Mouse (Mus musculus) heart, postnatal 0 days (tissue): ENCODE measurements around the gene Rap1gap2. TPM values are rescaled to one million over a fixed set of nuclear protein-coding genes. Genes with fewer than 3 reads are reported as not detected.
A peak's percentile ranks its signal among the peaks of the same experiment; 100 is the strongest.

ENCODE experiments used
- ATAC-seq: fragments of 200-750 bp; cut with Nextera tagmentation; 2 replicates; pipeline ENCODE4 v1.8.0; 2017; ENCODE audit warnings: low read depth, moderate number of reproducible peaks, moderate library complexity; ENCODE audit not compliant: insufficient read depth
- DNase-seq: peaks from one replicate; pipeline ENCODE4 v3.0.0-alpha.2; 2016; ENCODE audit warnings: low spot score
- H3K27ac ChIP-seq: fragments of 300-500 bp; sonication (generic); 2 replicates; pipeline ENCODE4 v1.5.1; 2014; ENCODE audit warnings: low read depth, mild to moderate bottlenecking
- H3K27me3 ChIP-seq: fragments of 300-500 bp; sonication (generic); 2 replicates; pipeline ENCODE4 v1.6.1; 2014; ENCODE audit warnings: low read length, mixed read lengths; ENCODE audit not compliant: control insufficient read depth, insufficient read depth
- H3K36me3 ChIP-seq: fragments of 300-500 bp; sonication (generic); replicated peaks from 2 replicates; pipeline ENCODE4 v1.6.1; 2014; ENCODE audit warnings: low read length, mixed read lengths; ENCODE audit not compliant: control insufficient read depth, insufficient read depth
- H3K4me1 ChIP-seq: fragments of 300-500 bp; sonication (generic); 2 replicates; pipeline ENCODE4 v1.6.1; 2014; ENCODE audit warnings: antibody characterized with exemption; ENCODE audit not compliant: control insufficient read depth, insufficient read depth
- H3K4me2 ChIP-seq: fragments of 300-500 bp; sonication (generic); 2 replicates; pipeline ENCODE4 v1.6.1; 2014; ENCODE audit warnings: low read depth, mild to moderate bottlenecking, low read length, moderate library complexity
- H3K4me3 ChIP-seq: fragments of 300-500 bp; sonication (generic); 2 replicates; pipeline ENCODE4 v1.5.1; 2014; ENCODE audit warnings: low read depth, low read length
- H3K9ac ChIP-seq: fragments of 300-500 bp; sonication (generic); replicated peaks from 2 replicates; pipeline ENCODE4 v1.6.1; 2014; ENCODE audit warnings: low read depth, low read length, mixed read lengths
- H3K9me3 ChIP-seq: fragments of 300-500 bp; sonication (generic); replicated peaks from 2 replicates; pipeline ENCODE4 v1.6.1; 2016; ENCODE audit warnings: low read length; ENCODE audit not compliant: control insufficient read depth
- CTCF ChIP-seq: IDR thresholded peaks from 2 replicates; pipeline ENCODE4 v1.5.1; 2016; ENCODE audit warnings: antibody characterized with exemption, control low read depth, low read depth
- EP300 ChIP-seq: IDR thresholded peaks from 2 replicates; pipeline ENCODE4 v1.6.1; 2016; ENCODE audit warnings: antibody characterized with exemption, low read depth
- WGBS: fragments of 180-500 bp; shearing (Covaris S2); extraction: QIAGEN DNeasy Blood & Tissue Kit; methylation state at CpG from one replicate; pipeline ENCODE4 v1.1.7; 2014; 5-methylcytosine and 5-hydroxymethylcytosine counted together
- polyA plus RNA-seq: library from polyadenylated mRNA; unstranded; fragments of >200 nt; fragmentation: Nextera tagmentation; extraction: Ambion mirVana; gene quantifications from 2 replicates; pipeline ENCODE4 v1.2.1, GENCODE M21; 2015
- total RNA-seq: library from RNA; depleted of rRNA; stranded (reverse); fragments of >200 nt; gene quantifications from 2 replicates; pipeline ENCODE4 v1.2.3, GENCODE M21; 2014; ENCODE audit warnings: low replicate concordance

The Rap1gap2 gene
- total and polyA plus RNA-seq, 2 experiments from 2014 or later = 5.6 to 16.5 TPM

DNA sequence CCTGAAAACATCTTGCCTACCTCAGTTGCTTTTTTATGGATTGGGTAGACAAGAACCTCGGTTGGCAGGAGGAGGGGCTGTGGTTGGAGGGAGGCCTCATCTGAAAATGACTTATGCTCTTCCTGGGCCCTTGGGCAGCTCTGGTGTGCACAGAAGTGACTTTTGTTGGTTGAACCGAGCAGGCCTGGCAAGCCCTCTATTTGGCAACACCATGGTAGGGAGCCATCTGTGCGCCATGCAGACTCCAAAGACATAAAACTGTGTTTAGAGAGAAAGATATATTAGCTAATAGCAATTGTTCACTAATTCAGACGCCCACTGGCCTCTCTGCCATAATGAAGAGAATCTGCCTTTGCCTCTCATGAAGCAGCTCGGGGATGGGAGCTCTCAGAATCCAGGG lies 94.6 kb downstream of the Rap1gap2 start:
- Histone ChIP-seq H3K27ac (no peak overlapping the region), H3K9ac (no peak overlapping the region), H3K27me3 (0 out of 2 replicates have a peak, but pooled peaks cover 3% of the 10 kb centered on the region), H3K4me1 (peaks cover 12% of the 10 kb centered on the region), H3K9me3 (no peaks in the 10 kb centered on the region), H3K36me3 (no peaks in the 10 kb centered on the region), H3K4me2 (no peak overlapping the region), H3K4me3 (no peak overlapping the region)
- WGBS = 87% methylated on average over 5 of the region's 5 CpGs
- DNase-seq (no peak), ATAC-seq (no peak)
- TF ChIP-seq EP300 (no peak), CTCF (no peak)

DNA sequence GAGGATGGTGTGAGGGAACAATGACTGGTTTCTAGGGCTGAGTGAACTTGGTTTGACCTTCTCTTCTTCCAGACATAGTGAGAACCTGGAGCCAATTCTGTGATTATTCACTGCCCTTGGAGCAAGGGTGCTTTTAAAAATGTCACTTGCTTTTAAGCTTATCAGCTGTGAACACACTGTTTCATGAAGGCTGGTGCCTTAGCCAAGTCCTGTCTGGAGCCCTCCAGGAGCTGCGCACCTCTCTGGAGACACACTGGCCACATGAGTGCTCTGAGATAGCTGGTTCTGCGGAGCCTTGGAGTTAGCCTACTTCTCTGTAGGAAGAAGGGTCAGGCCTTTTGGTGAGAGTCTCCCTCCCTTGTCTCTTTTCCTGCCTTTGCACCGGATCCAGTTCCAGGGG lies 95.7 kb downstream of the Rap1gap2 start:
- DNase-seq (peak; percentile 44), ATAC-seq (peak; percentile 55)
- 25% methylated on average over 3 of the region's 3 CpGs for WGBS
- Histone ChIP-seq H3K27me3 (no peaks in the 10 kb centered on the region), H3K36me3 (no peaks in the 10 kb centered on the region), H3K9ac (no peak overlapping the region), H3K4me3 (no peak overlapping the region), H3K27ac (peak overlapping the region; percentile 3; the same call in 1 of the 2 replicates), H3K4me1 (peaks cover 12% of the 10 kb centered on the region), H3K9me3 (no peaks in the 10 kb centered on the region), H3K4me2 (no peak overlapping the region)
- no peak for TF ChIP-seq CTCF
- no peak for TF ChIP-seq EP300

DNA sequence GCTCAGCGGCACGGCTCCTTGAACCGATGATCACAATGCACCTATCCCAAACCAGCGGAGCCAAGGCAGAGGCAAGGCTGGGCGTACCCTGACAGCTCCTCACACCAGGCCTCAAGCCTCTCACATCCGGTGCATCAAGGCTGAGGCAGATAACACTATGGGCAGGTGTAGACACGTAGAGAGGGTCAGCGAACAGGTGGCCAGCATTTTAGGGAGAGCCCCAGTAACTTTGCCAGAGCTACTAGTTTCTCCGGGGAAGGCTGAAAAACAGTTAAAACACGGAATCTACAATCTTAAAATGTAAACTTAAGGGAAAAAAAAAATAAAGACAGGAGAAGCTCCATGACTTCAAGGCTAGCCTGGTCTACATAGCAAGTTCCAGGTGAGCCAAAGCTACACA lies 98.1 kb downstream of the Rap1gap2 start:
- Histone ChIP-seq H3K4me1 (peaks cover 12% of the 10 kb centered on the region), H3K4me3 (no peak overlapping the region), H3K9ac (no peak overlapping the region), H3K27ac (no peak overlapping the region), H3K4me2 (no peak overlapping the region), H3K27me3 (no peaks in the 10 kb centered on the region), H3K9me3 (no peaks in the 10 kb centered on the region), H3K36me3 (no peaks in the 10 kb centered on the region)
- DNase-seq = no peak
- ATAC-seq = no peak
- WGBS = 90% methylated on average over 10 of the region's 10 CpGs
- TF ChIP-seq CTCF = no peak
- TF ChIP-seq EP300 = no peak

DNA sequence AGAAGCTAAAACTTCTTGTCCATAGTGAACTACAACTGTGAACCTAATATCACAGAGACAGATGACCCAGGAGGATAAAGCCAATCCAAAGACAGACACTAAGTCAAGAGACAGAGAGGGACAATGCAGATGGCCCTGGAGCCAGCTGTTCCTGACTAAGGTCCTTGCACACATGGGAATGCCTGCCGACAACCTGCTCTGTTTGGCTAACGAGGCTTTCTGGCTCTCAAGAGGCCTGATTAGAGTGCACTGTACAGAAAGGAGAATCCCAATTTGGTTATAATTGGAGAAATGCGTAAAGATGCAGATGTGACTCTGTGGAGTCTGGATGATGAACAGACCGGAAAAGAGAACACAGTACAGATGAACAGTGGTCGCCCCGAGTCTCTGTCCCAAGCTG lies 104.4 kb downstream of the Rap1gap2 start:
- Histone ChIP-seq H3K9me3 (no peaks in the 10 kb centered on the region), H3K36me3 (no peaks in the 10 kb centered on the region), H3K4me3 (no peak overlapping the region), H3K9ac (no peak overlapping the region), H3K4me1 (no peaks in the 10 kb centered on the region), H3K4me2 (no peak overlapping the region), H3K27me3 (no peaks in the 10 kb centered on the region), H3K27ac (no peak overlapping the region)
- no peak for TF ChIP-seq EP300
- no peak for TF ChIP-seq CTCF
- 80% methylated on average over 6 of the region's 6 CpGs for WGBS
- ATAC-seq (no peak), DNase-seq (no peak)

DNA sequence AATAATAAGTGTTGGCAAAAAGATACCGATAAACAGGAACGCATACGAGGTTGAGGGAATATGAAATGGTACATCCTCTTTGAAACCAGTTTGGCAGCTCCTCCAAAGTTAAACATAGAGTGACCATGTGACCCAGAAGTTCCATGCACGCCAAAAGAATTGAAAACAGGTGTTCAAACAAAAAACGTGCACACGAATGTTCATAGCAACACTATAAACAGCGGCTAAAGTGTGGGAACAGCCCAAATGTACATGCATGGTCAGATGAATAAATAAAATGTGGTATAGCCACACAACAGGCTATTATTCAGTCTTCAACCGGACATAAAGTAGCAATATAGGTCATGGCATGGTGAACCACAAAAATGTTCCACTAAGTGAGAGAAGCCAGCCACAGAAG lies 108.2 kb downstream of the Rap1gap2 start:
- no peak for ATAC-seq
- DNase-seq = no peak
- TF ChIP-seq EP300 = no peak
- no peak for TF ChIP-seq CTCF
- Histone ChIP-seq H3K4me1 (peaks cover 12% of the 10 kb centered on the region), H3K9me3 (no peaks in the 10 kb centered on the region), H3K4me2 (no peak overlapping the region), H3K27ac (no peak overlapping the region), H3K4me3 (no peak overlapping the region), H3K36me3 (no peaks in the 10 kb centered on the region), H3K9ac (no peak overlapping the region), H3K27me3 (no peaks in the 10 kb centered on the region)
- 83% methylated on average over 8 of the region's 8 CpGs for WGBS

DNA sequence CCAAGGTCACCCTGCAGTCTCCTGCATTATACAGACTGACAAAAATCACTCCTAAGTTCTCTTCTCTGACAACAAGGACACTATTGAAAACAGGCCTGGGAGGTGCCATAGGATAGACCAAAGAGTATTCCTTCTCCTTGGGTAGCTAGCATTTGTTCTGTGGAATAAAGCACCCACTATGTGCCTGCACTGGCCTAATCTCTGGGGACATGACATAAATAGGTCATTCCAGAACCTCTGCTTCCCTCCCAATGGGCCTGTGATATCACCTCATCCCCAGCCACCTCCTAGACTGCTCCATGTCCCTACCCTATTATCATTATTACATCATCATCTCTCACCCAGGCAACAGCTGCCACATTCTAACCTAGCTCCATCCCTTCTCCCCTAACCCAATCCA lies 108.7 kb downstream of the Rap1gap2 start:
- Histone ChIP-seq H3K27me3 (no peaks in the 10 kb centered on the region), H3K9me3 (no peaks in the 10 kb centered on the region), H3K9ac (no peak overlapping the region), H3K4me1 (peaks cover 12% of the 10 kb centered on the region), H3K4me2 (no peak overlapping the region), H3K27ac (no peak overlapping the region), H3K4me3 (no peak overlapping the region), H3K36me3 (no peaks in the 10 kb centered on the region)
- no peak for TF ChIP-seq CTCF
- no peak for TF ChIP-seq EP300
- DNase-seq (no peak), ATAC-seq (no peak)
